Mouse (Mus musculus): ENCODE results near the gene Thumpd2. TPM values are rescaled to one million over a fixed set of nuclear protein-coding genes. Genes with fewer than 3 reads are reported as not detected.

Gene Thumpd2
- total and polyA plus RNA-seq, 3 experiments: 1.5 to 13.7 (median 8.4) TPM

DNA sequence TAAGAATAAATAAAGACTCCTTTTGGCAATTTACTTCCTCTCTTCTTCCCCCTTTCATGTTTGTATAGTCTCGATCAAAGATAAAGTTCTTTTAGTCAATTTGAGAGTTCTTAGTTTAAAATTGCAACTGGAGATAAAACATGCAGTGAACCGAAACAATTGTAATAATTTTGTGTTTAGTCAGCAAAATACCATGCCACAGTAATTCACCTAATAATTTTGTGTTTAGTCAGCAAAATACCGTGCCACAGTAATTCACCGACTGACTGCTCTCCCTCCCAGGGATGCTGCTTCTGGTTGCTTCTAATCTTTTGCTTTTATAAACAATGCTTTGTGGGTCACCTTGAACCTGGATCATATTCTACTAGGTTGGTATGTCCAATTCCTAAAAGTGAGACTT lies 22.9 kb upstream of the Thumpd2 start:
- ATAC-seq (ENCODE audit: extremely low read depth, insufficient number of reproducible peaks, low FRiP score, poor library complexity, severe bottlenecking) (no peak), DNase-seq (ENCODE audit: low spot score) (no peak)
- Histone ChIP-seq H3K4me1 (ENCODE audit: insufficient read depth, low read depth, low read length) (no peaks in the 10 kb centered on the region), H3K27me3 (ENCODE audit: insufficient read depth, low read length) (no peaks in the 10 kb centered on the region), H3K36me3 (replicated peaks) (no peaks in the 10 kb centered on the region), H3K4me3 (ENCODE audit: low read depth, low read length) (no peak overlapping the region), H3K9me3 (replicated peaks) (no peaks in the 10 kb centered on the region)
- TF ChIP-seq CTCF (IDR thresholded peaks at IDR 0.05; ENCODE audit: low read depth, low read length) (no peak), TAL1 (conservative IDR thresholded peaks at IDR 0.05; ENCODE audit: low read depth, low read length) (no peak), GATA2 (IDR thresholded peaks at IDR 0.05; ENCODE audit: borderline replicate concordance, low read depth, low read length) (no peak), GATA1 (IDR thresholded peaks at IDR 0.05; ENCODE audit: borderline replicate concordance, low read length) (no peak), POLR2AphosphoS5 (IDR thresholded peaks at IDR 0.05; ENCODE audit: insufficient replicate concordance, low read depth, low read length) (no peak)

GRCm38 (mm10) chr17:81064279-81064978 lies 453 bp downstream of the Thumpd2 start:
- 0 out of 2 replicates have a peak, but pooled peaks cover 3% of the 10 kb centered on the region for H3K27me3 ChIP-seq (ENCODE audit: insufficient read depth, low read length)
- peaks cover 26% of the 10 kb centered on the region for H3K36me3 ChIP-seq (replicated peaks)
- ATAC-seq (ENCODE audit: extremely low read depth, insufficient number of reproducible peaks, low FRiP score, poor library complexity, severe bottlenecking): no peak
- peaks cover 8% of the 10 kb centered on the region for H3K9me3 ChIP-seq (replicated peaks)
- peak overlapping the region; percentile 84 for H3K4me3 ChIP-seq (ENCODE audit: low read depth, low read length)
- TF ChIP-seq POLR2AphosphoS5 (IDR thresholded peaks at IDR 0.05; ENCODE audit: insufficient replicate concordance, low read depth, low read length) (no peak), CTCF (IDR thresholded peaks at IDR 0.05; ENCODE audit: low read depth, low read length) (no peak), GATA2 (IDR thresholded peaks at IDR 0.05; ENCODE audit: borderline replicate concordance, low read depth, low read length) (no peak), GATA1 (IDR thresholded peaks at IDR 0.05; ENCODE audit: borderline replicate concordance, low read length) (no peak), TAL1 (conservative IDR thresholded peaks at IDR 0.05; ENCODE audit: low read depth, low read length) (no peak)
- DNase-seq (ENCODE audit: low spot score): peak; percentile 11
- H3K4me1 ChIP-seq (ENCODE audit: insufficient read depth, low read depth, low read length): peaks cover 28% of the 10 kb centered on the region

DNA sequence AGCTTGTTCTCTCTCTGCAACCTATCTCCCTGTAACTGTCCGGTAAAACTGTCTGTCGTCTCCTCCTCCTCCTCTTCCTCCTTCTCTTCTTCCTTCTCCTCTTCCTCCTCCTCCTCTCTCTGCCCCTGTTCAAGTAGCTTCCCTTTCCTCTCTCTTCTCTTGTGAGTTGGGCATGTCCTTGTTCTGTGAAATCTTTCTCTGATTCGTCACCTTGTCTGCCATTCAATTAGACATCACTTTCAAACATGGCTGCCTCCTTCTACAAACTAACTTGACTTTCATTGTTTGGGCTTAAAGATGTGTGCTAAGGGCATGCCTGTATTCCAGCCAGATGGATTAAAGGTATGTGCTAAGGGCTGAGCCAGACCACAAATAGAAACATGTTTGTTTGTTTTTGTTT lies 1.5 kb downstream of the Thumpd2 start:
- no peak for TF ChIP-seq POLR2AphosphoS5 (IDR thresholded peaks at IDR 0.05; ENCODE audit: insufficient replicate concordance, low read depth, low read length)
- TF ChIP-seq TAL1 (conservative IDR thresholded peaks at IDR 0.05; ENCODE audit: low read depth, low read length): no peak
- no peak for TF ChIP-seq GATA1 (IDR thresholded peaks at IDR 0.05; ENCODE audit: borderline replicate concordance, low read length)
- TF ChIP-seq CTCF (IDR thresholded peaks at IDR 0.05; ENCODE audit: low read depth, low read length): no peak
- TF ChIP-seq GATA2 (IDR thresholded peaks at IDR 0.05; ENCODE audit: borderline replicate concordance, low read depth, low read length): no peak
- peak overlapping the region; percentile 33; the same call in 1 of the 2 replicates for H3K4me3 ChIP-seq (ENCODE audit: low read depth, low read length)
- DNase-seq (ENCODE audit: low spot score): no peak
- 0 out of 2 replicates have a peak, but pooled peaks cover 3% of the 10 kb centered on the region for H3K27me3 ChIP-seq (ENCODE audit: insufficient read depth, low read length)
- ATAC-seq (ENCODE audit: extremely low read depth, insufficient number of reproducible peaks, low FRiP score, poor library complexity, severe bottlenecking): no peak
- H3K36me3 ChIP-seq (replicated peaks): peaks cover 34% of the 10 kb centered on the region
- peaks cover 8% of the 10 kb centered on the region for H3K9me3 ChIP-seq (replicated peaks)
- H3K4me1 ChIP-seq (ENCODE audit: insufficient read depth, low read depth, low read length): peaks cover 24% of the 10 kb centered on the region

DNA sequence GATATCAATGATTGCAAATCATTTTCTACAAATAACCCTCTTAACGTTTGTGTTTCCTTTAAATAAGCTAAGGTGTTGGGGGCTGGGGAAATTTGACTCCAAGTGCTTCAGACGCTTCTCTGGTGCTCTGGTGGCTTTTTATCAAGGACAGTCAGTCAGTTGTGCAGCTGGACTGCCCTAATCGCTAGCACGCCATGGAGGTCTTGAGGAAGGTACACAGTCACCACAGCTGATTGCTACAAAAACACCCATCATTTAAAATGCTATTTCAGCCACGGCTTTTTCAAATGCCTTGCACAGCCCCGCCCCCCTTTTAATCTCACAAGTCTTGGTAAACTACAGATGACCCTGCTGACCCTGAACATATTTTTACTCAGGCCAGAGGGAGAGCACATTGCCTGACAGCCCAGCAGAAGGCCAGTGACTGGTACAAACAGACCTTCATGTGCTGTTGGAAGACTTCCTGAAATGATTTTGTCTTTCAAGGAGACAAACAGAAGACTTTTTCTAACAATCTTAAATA lies 2.5 kb downstream of the Thumpd2 start:
- ATAC-seq (ENCODE audit: extremely low read depth, insufficient number of reproducible peaks, low FRiP score, poor library complexity, severe bottlenecking) (peak; percentile 84), DNase-seq (ENCODE audit: low spot score) (peak; percentile 37)
- H3K9me3 ChIP-seq (replicated peaks): peaks cover 8% of the 10 kb centered on the region
- H3K36me3 ChIP-seq (replicated peaks): peaks cover 38% of the 10 kb centered on the region
- peaks cover 24% of the 10 kb centered on the region for H3K4me1 ChIP-seq (ENCODE audit: insufficient read depth, low read depth, low read length)
- H3K4me3 ChIP-seq (ENCODE audit: low read depth, low read length): no peak overlapping the region; the same call in 1 of the 2 replicates
- H3K27me3 ChIP-seq (ENCODE audit: insufficient read depth, low read length): no peaks in the 10 kb centered on the region
- TF ChIP-seq GATA2 (IDR thresholded peaks at IDR 0.05; ENCODE audit: borderline replicate concordance, low read depth, low read length) (no peak), CTCF (IDR thresholded peaks at IDR 0.05; ENCODE audit: low read depth, low read length) (no peak), GATA1 (IDR thresholded peaks at IDR 0.05; ENCODE audit: borderline replicate concordance, low read length) (no peak), POLR2AphosphoS5 (IDR thresholded peaks at IDR 0.05; ENCODE audit: insufficient replicate concordance, low read depth, low read length) (no peak), TAL1 (conservative IDR thresholded peaks at IDR 0.05; ENCODE audit: low read depth, low read length) (peak; percentile 49)

DNA sequence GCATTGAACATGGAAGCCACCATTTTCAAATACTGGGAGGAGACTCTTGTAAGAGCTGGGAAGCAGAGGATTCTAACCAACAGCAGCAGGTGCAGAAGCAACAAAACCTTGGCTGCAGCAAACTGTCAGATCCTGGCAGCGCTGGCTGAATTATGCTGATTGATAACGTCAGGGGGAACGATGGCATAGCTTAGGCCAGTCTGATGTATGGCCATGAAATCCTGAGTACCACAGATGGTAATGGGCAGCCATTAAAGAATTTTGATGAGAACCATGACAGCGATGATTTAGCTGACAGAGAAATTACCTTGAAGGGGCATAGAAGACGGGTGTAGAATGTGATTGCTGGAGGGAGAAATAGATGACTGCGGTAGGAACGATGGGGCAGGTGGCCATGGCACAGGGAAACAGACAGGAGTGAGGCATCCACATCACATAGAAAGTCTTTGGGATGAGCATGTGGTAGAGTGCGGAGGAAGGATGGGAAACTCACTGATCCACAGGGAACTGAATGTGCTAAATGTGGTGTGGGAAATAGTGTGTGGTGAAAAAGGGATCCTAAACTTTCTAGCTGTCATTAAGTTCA lies 8.0 kb downstream of the Thumpd2 start:
- ATAC-seq (ENCODE audit: extremely low read depth, insufficient number of reproducible peaks, low FRiP score, poor library complexity, severe bottlenecking): no peak
- DNase-seq (ENCODE audit: low spot score): no peak
- Histone ChIP-seq H3K4me1 (ENCODE audit: insufficient read depth, low read depth, low read length) (peaks cover under 1% of the 10 kb centered on the region; the same call in 1 of the 2 replicates), H3K36me3 (replicated peaks) (peaks cover 67% of the 10 kb centered on the region), H3K27me3 (ENCODE audit: insufficient read depth, low read length) (no peaks in the 10 kb centered on the region), H3K9me3 (replicated peaks) (peaks cover 8% of the 10 kb centered on the region), H3K4me3 (ENCODE audit: low read depth, low read length) (no peak overlapping the region)
- no peak for TF ChIP-seq CTCF (IDR thresholded peaks at IDR 0.05; ENCODE audit: low read depth, low read length)
- TF ChIP-seq GATA2 (IDR thresholded peaks at IDR 0.05; ENCODE audit: borderline replicate concordance, low read depth, low read length): no peak
- no peak for TF ChIP-seq TAL1 (conservative IDR thresholded peaks at IDR 0.05; ENCODE audit: low read depth, low read length)
- no peak for TF ChIP-seq GATA1 (IDR thresholded peaks at IDR 0.05; ENCODE audit: borderline replicate concordance, low read length)
- no peak for TF ChIP-seq POLR2AphosphoS5 (IDR thresholded peaks at IDR 0.05; ENCODE audit: insufficient replicate concordance, low read depth, low read length)

GRCm38 (mm10) chr17:81056035-81056434 lies 8.8 kb downstream of the Thumpd2 start:
- H3K4me3 ChIP-seq (ENCODE audit: low read depth, low read length): no peak overlapping the region
- H3K27me3 ChIP-seq (ENCODE audit: insufficient read depth, low read length): no peaks in the 10 kb centered on the region
- ATAC-seq (ENCODE audit: extremely low read depth, insufficient number of reproducible peaks, low FRiP score, poor library complexity, severe bottlenecking) (no peak), DNase-seq (ENCODE audit: low spot score) (no peak)
- peaks cover 68% of the 10 kb centered on the region for H3K36me3 ChIP-seq (replicated peaks)
- H3K4me1 ChIP-seq (ENCODE audit: insufficient read depth, low read depth, low read length): no peaks in the 10 kb centered on the region; the same call in 1 of the 2 replicates
- no peak for TF ChIP-seq TAL1 (conservative IDR thresholded peaks at IDR 0.05; ENCODE audit: low read depth, low read length)
- no peak for TF ChIP-seq CTCF (IDR thresholded peaks at IDR 0.05; ENCODE audit: low read depth, low read length)
- no peak for TF ChIP-seq POLR2AphosphoS5 (IDR thresholded peaks at IDR 0.05; ENCODE audit: insufficient replicate concordance, low read depth, low read length)
- TF ChIP-seq GATA2 (IDR thresholded peaks at IDR 0.05; ENCODE audit: borderline replicate concordance, low read depth, low read length): no peak
- TF ChIP-seq GATA1 (IDR thresholded peaks at IDR 0.05; ENCODE audit: borderline replicate concordance, low read length): no peak
- peaks cover under 1% of the 10 kb centered on the region; the same call in 1 of the 2 replicates for H3K9me3 ChIP-seq (replicated peaks)
